Mouse (Mus musculus): ENCODE data around the gene Rapgef1.

GRCm38 (mm10) chr2:29739368-29739767 is 119.8 kb downstream of the Rapgef1 start:
- TF ChIP-seq CTCF (IDR thresholded peaks at IDR 0.05; ENCODE audit: low read depth, low read length) (no peak), POLR2A (IDR thresholded peaks at IDR 0.05; ENCODE audit: extremely low read depth, insufficient read depth, low read length) (no peak)
